Mouse (Mus musculus): ENCODE measurements at regions not wholly inside any gene's neighbourhood (a gene's known extent, or its start where the extent isn't known, plus 50 kb on each side); places are given as distances from the start of the nearest gene placed in this dataset.
A peak's percentile ranks its signal among the peaks of the same experiment; 100 is the strongest.

DNA sequence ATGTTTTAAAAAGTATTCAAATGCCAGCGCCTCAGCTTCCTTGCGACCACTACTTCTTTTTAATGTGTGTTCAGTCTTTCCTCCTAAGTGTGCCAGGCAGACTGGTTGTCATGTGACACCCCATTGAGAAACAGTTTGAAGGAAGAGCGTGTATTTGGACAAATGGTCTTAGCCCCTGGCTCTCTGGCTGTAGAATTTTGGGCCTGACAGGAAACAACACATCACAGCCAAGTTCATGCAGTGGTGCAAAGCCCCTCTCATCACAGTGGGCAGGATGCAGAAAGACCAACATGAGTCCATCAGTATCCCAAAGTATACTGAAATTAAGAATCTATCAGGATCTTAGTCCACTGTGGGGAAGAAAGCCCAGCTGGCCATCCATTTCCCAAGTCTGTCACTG, 605.6 kb upstream of the Intu start:
- no peaks in the 10 kb centered on the region for H3K27me3 ChIP-seq (ENCODE audit: control insufficient read depth, insufficient read depth, low read length)
- no peaks in the 10 kb centered on the region for H3K36me3 ChIP-seq (ENCODE audit: control insufficient read depth, insufficient read depth, low read length)
- no peaks in the 10 kb centered on the region for H3K4me1 ChIP-seq (ENCODE audit: control insufficient read depth, insufficient read depth, low read length)
- H3K9ac ChIP-seq (ENCODE audit: low read depth, low read length): no peak overlapping the region
- no peak overlapping the region for H3K27ac ChIP-seq (ENCODE audit: low read depth, low read length)
- H3K4me2 ChIP-seq (replicated peaks; ENCODE audit: low read depth, low read length): no peak overlapping the region
- no peak overlapping the region for H3K4me3 ChIP-seq (ENCODE audit: low read length)
- ATAC-seq (ENCODE audit: low FRiP score, low TSS enrichment): no peak
- no peaks in the 10 kb centered on the region for H3K9me3 ChIP-seq (ENCODE audit: control insufficient read depth, low read length)
- WGBS: 68% methylated on average over 3 of the region's 3 CpGs

DNA sequence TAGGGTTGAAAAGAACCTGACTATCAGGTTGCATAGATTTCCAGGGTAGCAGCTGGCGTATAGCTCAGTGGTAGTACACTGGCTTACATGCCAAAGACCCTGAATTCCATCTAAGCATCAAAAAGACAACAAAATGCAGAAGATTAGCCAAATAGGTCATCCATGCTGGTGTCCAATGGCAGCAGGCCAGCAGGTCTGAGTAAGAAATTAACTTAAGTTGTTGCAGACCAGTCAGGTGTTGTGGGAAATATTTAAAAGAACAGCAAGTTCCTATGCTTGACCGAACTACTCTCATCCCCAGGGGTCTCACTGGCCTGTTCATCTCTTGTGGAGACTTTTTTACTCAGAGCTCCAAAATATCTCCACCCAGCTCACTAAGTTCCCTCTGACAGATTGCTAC, 602.7 kb upstream of the Intu start:
- WGBS: 84% methylated on average over 2 of the region's 2 CpGs

DNA sequence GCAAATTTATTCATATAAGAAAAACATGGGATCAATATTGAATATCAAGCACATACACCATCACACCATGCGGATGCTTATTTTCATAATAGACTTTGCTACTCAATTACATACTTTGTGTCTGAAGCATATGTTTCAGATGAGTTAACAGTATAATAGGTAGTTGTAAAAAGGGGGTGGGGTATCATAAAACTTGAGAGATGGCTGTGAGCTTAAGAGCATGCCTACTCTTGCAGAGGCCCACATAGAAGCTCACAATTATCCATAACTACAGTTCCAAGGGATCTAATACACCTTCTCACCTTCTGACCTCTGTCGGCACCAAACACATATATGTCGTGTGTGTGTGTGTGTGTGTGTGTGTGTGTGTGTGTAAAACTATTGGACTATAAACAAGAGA, 597.7 kb upstream of the Intu start:
- Histone ChIP-seq H3K27me3 (ENCODE audit: control insufficient read depth, insufficient read depth, low read length) (no peaks in the 10 kb centered on the region), H3K27ac (ENCODE audit: low read depth, low read length) (no peak overlapping the region), H3K9ac (ENCODE audit: low read depth, low read length) (no peak overlapping the region), H3K4me2 (replicated peaks; ENCODE audit: low read depth, low read length) (no peak overlapping the region), H3K36me3 (ENCODE audit: control insufficient read depth, insufficient read depth, low read length) (no peaks in the 10 kb centered on the region), H3K9me3 (ENCODE audit: control insufficient read depth, low read length) (no peaks in the 10 kb centered on the region), H3K4me3 (ENCODE audit: low read length) (no peak overlapping the region), H3K4me1 (ENCODE audit: control insufficient read depth, insufficient read depth, low read length) (no peaks in the 10 kb centered on the region)
- WGBS: 93% methylated on average over 3 of the region's 3 CpGs
- ATAC-seq (ENCODE audit: low FRiP score, low TSS enrichment): no peak

More for the DNA sequence above, 602.7 kb upstream of the Intu start:
- H3K4me3 ChIP-seq (ENCODE audit: low read length): no peak overlapping the region
- H3K9ac ChIP-seq (ENCODE audit: low read depth, low read length): no peak overlapping the region
- no peak overlapping the region for H3K27ac ChIP-seq (ENCODE audit: low read depth, low read length)
- ATAC-seq (ENCODE audit: low FRiP score, low TSS enrichment): no peak
- no peaks in the 10 kb centered on the region for H3K36me3 ChIP-seq (ENCODE audit: control insufficient read depth, insufficient read depth, low read length)
- H3K4me2 ChIP-seq (replicated peaks; ENCODE audit: low read depth, low read length): no peak overlapping the region
- H3K27me3 ChIP-seq (ENCODE audit: control insufficient read depth, insufficient read depth, low read length): no peaks in the 10 kb centered on the region
- no peaks in the 10 kb centered on the region for H3K4me1 ChIP-seq (ENCODE audit: control insufficient read depth, insufficient read depth, low read length)
- no peaks in the 10 kb centered on the region for H3K9me3 ChIP-seq (ENCODE audit: control insufficient read depth, low read length)

GRCm38 (mm10) chr3:39937719-39938278, 593.3 kb upstream of the Intu start:
- Histone ChIP-seq H3K9ac (ENCODE audit: low read depth, low read length) (no peak overlapping the region), H3K27ac (ENCODE audit: low read depth, low read length) (no peak overlapping the region), H3K27me3 (ENCODE audit: control insufficient read depth, insufficient read depth, low read length) (no peaks in the 10 kb centered on the region), H3K9me3 (ENCODE audit: control insufficient read depth, low read length) (no peaks in the 10 kb centered on the region), H3K4me3 (ENCODE audit: low read length) (no peak overlapping the region), H3K4me2 (replicated peaks; ENCODE audit: low read depth, low read length) (no peak overlapping the region), H3K36me3 (ENCODE audit: control insufficient read depth, insufficient read depth, low read length) (no peaks in the 10 kb centered on the region), H3K4me1 (ENCODE audit: control insufficient read depth, insufficient read depth, low read length) (no peaks in the 10 kb centered on the region)
- ATAC-seq (ENCODE audit: low FRiP score, low TSS enrichment): no peak
- WGBS: 84% methylated on average over 3 of the region's 3 CpGs

GRCm38 (mm10) chr3:39944581-39944980, 586.5 kb upstream of the Intu start:
- Histone ChIP-seq H3K9me3 (ENCODE audit: control insufficient read depth, low read length) (no peaks in the 10 kb centered on the region), H3K27me3 (ENCODE audit: control insufficient read depth, insufficient read depth, low read length) (no peaks in the 10 kb centered on the region), H3K36me3 (ENCODE audit: control insufficient read depth, insufficient read depth, low read length) (no peaks in the 10 kb centered on the region), H3K27ac (ENCODE audit: low read depth, low read length) (no peak overlapping the region), H3K4me2 (replicated peaks; ENCODE audit: low read depth, low read length) (no peak overlapping the region), H3K9ac (ENCODE audit: low read depth, low read length) (no peak overlapping the region), H3K4me1 (ENCODE audit: control insufficient read depth, insufficient read depth, low read length) (no peaks in the 10 kb centered on the region), H3K4me3 (ENCODE audit: low read length) (no peak overlapping the region)
- peak; percentile 76; the same call in 1 of the 2 replicates for ATAC-seq (ENCODE audit: low FRiP score, low TSS enrichment)
- WGBS: 54% methylated on average over 3 of the region's 3 CpGs

GRCm38 (mm10) chr3:39952103-39952502, 579.0 kb upstream of the Intu start:
- WGBS: 65% methylated on average over 2 of the region's 2 CpGs
- Histone ChIP-seq H3K9me3 (ENCODE audit: control insufficient read depth, low read length) (0 out of 2 replicates have a peak, but pooled peaks cover 2% of the 10 kb centered on the region), H3K4me1 (ENCODE audit: control insufficient read depth, insufficient read depth, low read length) (no peaks in the 10 kb centered on the region), H3K4me3 (ENCODE audit: low read length) (no peak overlapping the region), H3K36me3 (ENCODE audit: control insufficient read depth, insufficient read depth, low read length) (no peaks in the 10 kb centered on the region), H3K9ac (ENCODE audit: low read depth, low read length) (no peak overlapping the region), H3K27ac (ENCODE audit: low read depth, low read length) (no peak overlapping the region), H3K27me3 (ENCODE audit: control insufficient read depth, insufficient read depth, low read length) (no peaks in the 10 kb centered on the region), H3K4me2 (replicated peaks; ENCODE audit: low read depth, low read length) (no peak overlapping the region)
- ATAC-seq (ENCODE audit: low FRiP score, low TSS enrichment): no peak

- H3K27me3 ChIP-seq (ENCODE audit: control insufficient read depth, insufficient read depth, low read length): no peaks in the 10 kb centered on the region
- 0 out of 2 replicates have a peak, but pooled peaks cover 2% of the 10 kb centered on the region for H3K9me3 ChIP-seq (ENCODE audit: control insufficient read depth, low read length)
- H3K36me3 ChIP-seq (ENCODE audit: control insufficient read depth, insufficient read depth, low read length): no peaks in the 10 kb centered on the region
- 62% methylated on average over 1 of the region's 1 CpGs for WGBS
- H3K9ac ChIP-seq (ENCODE audit: low read depth, low read length): no peak overlapping the region
- H3K4me3 ChIP-seq (ENCODE audit: low read length): no peak overlapping the region
- no peak overlapping the region for H3K27ac ChIP-seq (ENCODE audit: low read depth, low read length)
- no peaks in the 10 kb centered on the region for H3K4me1 ChIP-seq (ENCODE audit: control insufficient read depth, insufficient read depth, low read length)
- ATAC-seq (ENCODE audit: low FRiP score, low TSS enrichment): no peak
- no peak overlapping the region for H3K4me2 ChIP-seq (replicated peaks; ENCODE audit: low read depth, low read length)
Observed at GRCm38 (mm10) chr3:39952556-39952955, 578.5 kb upstream of the Intu start.

DNA sequence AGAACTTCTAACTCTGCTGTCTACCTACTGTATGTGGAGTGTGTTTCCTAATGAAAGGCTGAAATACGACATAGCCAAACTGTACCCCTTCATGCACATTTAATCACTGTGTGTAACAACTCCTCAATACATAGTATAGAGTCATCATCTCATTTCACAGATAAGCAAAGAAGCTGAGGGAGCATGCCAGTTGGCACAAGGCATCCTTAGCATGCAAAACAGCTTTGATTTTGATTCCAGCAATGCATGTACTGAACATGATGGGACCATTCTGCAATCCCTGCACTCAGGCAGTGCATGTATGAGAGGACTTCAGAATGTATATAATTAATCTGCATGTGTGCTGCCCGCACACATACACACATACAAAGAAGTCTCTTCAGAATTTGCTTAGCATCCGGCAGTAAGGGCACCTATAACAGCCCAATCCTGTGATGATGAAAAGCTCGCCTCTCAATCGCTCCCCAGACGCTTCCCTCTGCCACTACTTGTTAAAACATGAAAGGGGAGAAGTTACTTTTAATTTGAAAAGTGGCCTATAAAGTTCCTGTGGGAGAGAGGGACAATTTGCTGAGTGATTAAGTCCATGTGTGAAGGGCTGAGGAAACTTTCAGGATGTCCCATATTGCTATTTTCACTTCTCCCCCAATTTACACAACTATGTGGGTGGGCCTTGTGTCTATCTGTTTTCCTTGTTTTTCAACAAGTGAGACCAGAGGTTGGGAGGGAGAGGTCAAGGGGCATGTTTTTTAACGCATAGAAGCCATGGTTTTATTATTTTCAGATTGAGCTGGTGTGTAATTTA, 569.0 kb upstream of the Intu start:
- Histone ChIP-seq H3K27ac (ENCODE audit: low read depth, low read length) (no peak overlapping the region), H3K9ac (ENCODE audit: low read depth, low read length) (no peak overlapping the region), H3K9me3 (ENCODE audit: control insufficient read depth, low read length) (no peaks in the 10 kb centered on the region), H3K4me3 (ENCODE audit: low read length) (no peak overlapping the region), H3K4me1 (ENCODE audit: control insufficient read depth, insufficient read depth, low read length) (no peaks in the 10 kb centered on the region), H3K36me3 (ENCODE audit: control insufficient read depth, insufficient read depth, low read length) (no peaks in the 10 kb centered on the region), H3K4me2 (replicated peaks; ENCODE audit: low read depth, low read length) (no peak overlapping the region), H3K27me3 (ENCODE audit: control insufficient read depth, insufficient read depth, low read length) (no peaks in the 10 kb centered on the region)
- 33% methylated on average over 7 of the region's 7 CpGs for WGBS
- no peak for ATAC-seq (ENCODE audit: low FRiP score, low TSS enrichment)

- WGBS: 91% methylated on average over 2 of the region's 2 CpGs
- ATAC-seq (ENCODE audit: low FRiP score, low TSS enrichment): no peak
Observed at GRCm38 (mm10) chr3:39965431-39965830, 565.7 kb upstream of the Intu start.

More at GRCm38 (mm10) chr3:39965431-39965830, 565.7 kb upstream of the Intu start:
- no peak overlapping the region for H3K4me3 ChIP-seq (ENCODE audit: low read length)
- no peaks in the 10 kb centered on the region for H3K9me3 ChIP-seq (ENCODE audit: control insufficient read depth, low read length)
- H3K36me3 ChIP-seq (ENCODE audit: control insufficient read depth, insufficient read depth, low read length): no peaks in the 10 kb centered on the region
- H3K9ac ChIP-seq (ENCODE audit: low read depth, low read length): no peak overlapping the region
- H3K27ac ChIP-seq (ENCODE audit: low read depth, low read length): no peak overlapping the region
- no peak overlapping the region for H3K4me2 ChIP-seq (replicated peaks; ENCODE audit: low read depth, low read length)
- H3K4me1 ChIP-seq (ENCODE audit: control insufficient read depth, insufficient read depth, low read length): no peaks in the 10 kb centered on the region
- H3K27me3 ChIP-seq (ENCODE audit: control insufficient read depth, insufficient read depth, low read length): no peaks in the 10 kb centered on the region
